Mouse (Mus musculus): ENCODE data around the gene Tagln. TPM values are rescaled to one million over a fixed set of nuclear protein-coding genes. Genes with fewer than 3 reads are reported as not detected.

The Tagln gene
- polyA plus RNA-seq, 1 experiment from 2014 or later, result 9.5 TPM

GRCm38 (mm10) chr9:45942464-45942863 is 6.6 kb upstream of the Tagln start:
- Histone ChIP-seq H3K27ac (ENCODE audit: low read length) (no peak overlapping the region), H3K36me3 (ENCODE audit: control insufficient read depth, insufficient read depth) (peaks cover 26% of the 10 kb centered on the region), H3K9me3 (replicated peaks; ENCODE audit: control insufficient read depth, low read length) (peaks cover 2% of the 10 kb centered on the region; the same call in 1 of the 2 replicates), H3K9ac (ENCODE audit: low read depth, low read length) (no peak overlapping the region), H3K4me1 (ENCODE audit: control insufficient read depth, low read depth, low read length) (peaks cover 34% of the 10 kb centered on the region), H3K27me3 (ENCODE audit: control insufficient read depth, insufficient read depth, low read depth, low read length) (no peaks in the 10 kb centered on the region), H3K4me3 (ENCODE audit: low read depth, low read length) (no peak overlapping the region), H3K4me2 (ENCODE audit: low read depth, low read length) (peak overlapping the region; percentile 28; the same call in 1 of the 2 replicates)
- peak; percentile 66 for ATAC-seq (ENCODE audit: low read depth)
- WGBS (ENCODE audit: insufficient replicate concordance), result 70% methylated on average over 16 of the region's 16 CpGs

GRCm38 (mm10) chr9:45941329-45941888 is 5.6 kb upstream of the Tagln start:
- H3K27me3 ChIP-seq (ENCODE audit: control insufficient read depth, insufficient read depth, low read depth, low read length), result no peaks in the 10 kb centered on the region
- H3K4me1 ChIP-seq (ENCODE audit: control insufficient read depth, low read depth, low read length), result peaks cover 34% of the 10 kb centered on the region
- no peak overlapping the region for H3K9ac ChIP-seq (ENCODE audit: low read depth, low read length)
- H3K4me3 ChIP-seq (ENCODE audit: low read depth, low read length), result no peak overlapping the region
- WGBS (ENCODE audit: insufficient replicate concordance), result 64% methylated on average over 18 of the region's 18 CpGs
- H3K4me2 ChIP-seq (ENCODE audit: low read depth, low read length), result no peak overlapping the region
- no peak overlapping the region for H3K27ac ChIP-seq (ENCODE audit: low read length)
- peaks cover 26% of the 10 kb centered on the region for H3K36me3 ChIP-seq (ENCODE audit: control insufficient read depth, insufficient read depth)
- ATAC-seq (ENCODE audit: low read depth), result peak; percentile 32; the same call in 1 of the 2 replicates
- H3K9me3 ChIP-seq (replicated peaks; ENCODE audit: control insufficient read depth, low read length), result peaks cover 2% of the 10 kb centered on the region; the same call in 1 of the 2 replicates

- no peak for ATAC-seq (ENCODE audit: low read depth)
- 89% methylated on average over 6 of the region's 6 CpGs for WGBS (ENCODE audit: insufficient replicate concordance)
- Histone ChIP-seq H3K4me2 (ENCODE audit: low read depth, low read length) (no peak overlapping the region), H3K27me3 (ENCODE audit: control insufficient read depth, insufficient read depth, low read depth, low read length) (peaks cover 6% of the 10 kb centered on the region), H3K9ac (ENCODE audit: low read depth, low read length) (no peak overlapping the region), H3K27ac (ENCODE audit: low read length) (no peak overlapping the region), H3K4me1 (ENCODE audit: control insufficient read depth, low read depth, low read length) (peaks cover 31% of the 10 kb centered on the region), H3K4me3 (ENCODE audit: low read depth, low read length) (no peak overlapping the region), H3K36me3 (ENCODE audit: control insufficient read depth, insufficient read depth) (peaks cover 20% of the 10 kb centered on the region), H3K9me3 (replicated peaks; ENCODE audit: control insufficient read depth, low read length) (peaks cover 2% of the 10 kb centered on the region; the same call in 1 of the 2 replicates)
These were observed 3.9 kb upstream of the Tagln start for GRCm38 (mm10) chr9:45939794-45940193.

- Histone ChIP-seq H3K4me1 (ENCODE audit: control insufficient read depth, low read depth, low read length) (peaks cover 25% of the 10 kb centered on the region), H3K4me2 (ENCODE audit: low read depth, low read length) (no peak overlapping the region), H3K27me3 (ENCODE audit: control insufficient read depth, insufficient read depth, low read depth, low read length) (peaks cover 6% of the 10 kb centered on the region), H3K27ac (ENCODE audit: low read length) (no peak overlapping the region), H3K36me3 (ENCODE audit: control insufficient read depth, insufficient read depth) (peaks cover 13% of the 10 kb centered on the region), H3K9ac (ENCODE audit: low read depth, low read length) (no peak overlapping the region), H3K4me3 (ENCODE audit: low read depth, low read length) (no peak overlapping the region), H3K9me3 (replicated peaks; ENCODE audit: control insufficient read depth, low read length) (no peaks in the 10 kb centered on the region)
- 73% methylated on average over 15 of the region's 15 CpGs for WGBS (ENCODE audit: insufficient replicate concordance)
- no peak for ATAC-seq (ENCODE audit: low read depth)
These were observed 3.2 kb upstream of the Tagln start for GRCm38 (mm10) chr9:45938952-45939637.

- Histone ChIP-seq H3K4me3 (ENCODE audit: low read depth, low read length) (no peak overlapping the region), H3K36me3 (ENCODE audit: control insufficient read depth, insufficient read depth) (peaks cover 13% of the 10 kb centered on the region), H3K4me2 (ENCODE audit: low read depth, low read length) (no peak overlapping the region), H3K27me3 (ENCODE audit: control insufficient read depth, insufficient read depth, low read depth, low read length) (peaks cover 6% of the 10 kb centered on the region), H3K9ac (ENCODE audit: low read depth, low read length) (no peak overlapping the region), H3K9me3 (replicated peaks; ENCODE audit: control insufficient read depth, low read length) (no peaks in the 10 kb centered on the region), H3K4me1 (ENCODE audit: control insufficient read depth, low read depth, low read length) (peaks cover 19% of the 10 kb centered on the region), H3K27ac (ENCODE audit: low read length) (no peak overlapping the region)
- ATAC-seq (ENCODE audit: low read depth), result no peak
- WGBS (ENCODE audit: insufficient replicate concordance), result 81% methylated on average over 8 of the region's 8 CpGs
These were observed 2.2 kb upstream of the Tagln start for GRCm38 (mm10) chr9:45938088-45938487.

GRCm38 (mm10) chr9:45936883-45937282 is 1.0 kb upstream of the Tagln start:
- ATAC-seq (ENCODE audit: low read depth), result peak; percentile 58
- 23% methylated on average over 3 of the region's 3 CpGs for WGBS (ENCODE audit: insufficient replicate concordance)
- Histone ChIP-seq H3K9me3 (replicated peaks; ENCODE audit: control insufficient read depth, low read length) (no peaks in the 10 kb centered on the region), H3K4me2 (ENCODE audit: low read depth, low read length) (no peak overlapping the region), H3K4me1 (ENCODE audit: control insufficient read depth, low read depth, low read length) (peaks cover 10% of the 10 kb centered on the region), H3K4me3 (ENCODE audit: low read depth, low read length) (no peak overlapping the region), H3K36me3 (ENCODE audit: control insufficient read depth, insufficient read depth) (peaks cover 5% of the 10 kb centered on the region), H3K9ac (ENCODE audit: low read depth, low read length) (no peak overlapping the region), H3K27me3 (ENCODE audit: control insufficient read depth, insufficient read depth, low read depth, low read length) (peaks cover 6% of the 10 kb centered on the region), H3K27ac (ENCODE audit: low read length) (no peak overlapping the region)

GRCm38 (mm10) chr9:45932571-45933415 is 3.1 kb downstream of the Tagln start:
- 59% methylated on average over 11 of the region's 11 CpGs for WGBS (ENCODE audit: insufficient replicate concordance)
- H3K4me1 ChIP-seq (ENCODE audit: control insufficient read depth, low read depth, low read length), result peaks cover 3% of the 10 kb centered on the region
- peak overlapping the region; percentile 74 for H3K27ac ChIP-seq (ENCODE audit: low read length)
- peaks cover 7% of the 10 kb centered on the region for H3K36me3 ChIP-seq (ENCODE audit: control insufficient read depth, insufficient read depth)
- H3K4me2 ChIP-seq (ENCODE audit: low read depth, low read length), result peak overlapping the region; percentile 47
- no peaks in the 10 kb centered on the region for H3K9me3 ChIP-seq (replicated peaks; ENCODE audit: control insufficient read depth, low read length)
- peak overlapping the region; percentile 12; the same call in 1 of the 2 replicates for H3K4me3 ChIP-seq (ENCODE audit: low read depth, low read length)
- no peak overlapping the region for H3K9ac ChIP-seq (ENCODE audit: low read depth, low read length)
- ATAC-seq (ENCODE audit: low read depth), result peak; percentile 46
- peaks cover 6% of the 10 kb centered on the region for H3K27me3 ChIP-seq (ENCODE audit: control insufficient read depth, insufficient read depth, low read depth, low read length)

- H3K4me3 ChIP-seq (ENCODE audit: low read depth, low read length), result no peak overlapping the region
- H3K27ac ChIP-seq (ENCODE audit: low read length), result peak overlapping the region; percentile 74
- no peaks in the 10 kb centered on the region for H3K9me3 ChIP-seq (replicated peaks; ENCODE audit: control insufficient read depth, low read length)
- H3K9ac ChIP-seq (ENCODE audit: low read depth, low read length), result no peak overlapping the region
- ATAC-seq (ENCODE audit: low read depth), result no peak
- peaks cover 13% of the 10 kb centered on the region for H3K36me3 ChIP-seq (ENCODE audit: control insufficient read depth, insufficient read depth)
- H3K4me2 ChIP-seq (ENCODE audit: low read depth, low read length), result 0 out of 2 replicates have a peak overlapping the region, but pooled peaks have one; percentile 47
- WGBS (ENCODE audit: insufficient replicate concordance), result 31% methylated on average over 1 of the region's 1 CpGs
- H3K4me1 ChIP-seq (ENCODE audit: control insufficient read depth, low read depth, low read length), result peaks cover 3% of the 10 kb centered on the region
- peaks cover 6% of the 10 kb centered on the region for H3K27me3 ChIP-seq (ENCODE audit: control insufficient read depth, insufficient read depth, low read depth, low read length)
These were observed 3.9 kb downstream of the Tagln start for GRCm38 (mm10) chr9:45931958-45932357.

Data from liver, embryonic 16.5 days (tissue).